Mouse (Mus musculus) hindbrain, embryonic 14.5 days (tissue): ENCODE data around the gene Fsd1. TPM values are rescaled to one million over a fixed set of nuclear protein-coding genes. Genes with fewer than 3 reads are reported as not detected.

ENCODE experiments used
- ATAC-seq: fragments of 200-750 bp; cut with Nextera tagmentation; 2 replicates; pipeline ENCODE4 v1.8.0; 2017; ENCODE audit warnings: moderate number of reproducible peaks, mild to moderate bottlenecking, moderate TSS enrichment, moderate library complexity; ENCODE audit not compliant: low FRiP score
- DNase-seq: peaks from one replicate; pipeline ENCODE4 v3.0.0-alpha.2; 2015; ENCODE audit warnings: low spot score
- H3K27ac ChIP-seq: fragments of 300-500 bp; sonication (generic); 2 replicates; pipeline ENCODE4 v1.5.1; 2014; ENCODE audit warnings: mild to moderate bottlenecking, moderate library complexity
- H3K27me3 ChIP-seq: fragments of 300-500 bp; sonication (generic); 2 replicates; pipeline ENCODE4 v1.6.1; 2014; ENCODE audit warnings: mild to moderate bottlenecking, low read length, mixed read lengths; ENCODE audit not compliant: control insufficient read depth, insufficient read depth
- H3K36me3 ChIP-seq: fragments of 300-500 bp; sonication (generic); replicated peaks from 2 replicates; pipeline ENCODE4 v1.6.1; 2014; ENCODE audit not compliant: control insufficient read depth, insufficient read depth
- H3K4me1 ChIP-seq: fragments of 300-500 bp; sonication (generic); replicated peaks from 2 replicates; pipeline ENCODE4 v1.6.1; 2014; ENCODE audit warnings: antibody characterized with exemption, low read length, mixed read lengths; ENCODE audit not compliant: control insufficient read depth, insufficient read depth
- H3K4me2 ChIP-seq: fragments of 300-500 bp; sonication (generic); replicated peaks from 2 replicates; pipeline ENCODE4 v1.6.1; 2014; ENCODE audit warnings: mild to moderate bottlenecking, moderate library complexity
- H3K4me3 ChIP-seq: fragments of 300-500 bp; sonication (generic); replicated peaks from 2 replicates; pipeline ENCODE4 v1.5.1; 2014; ENCODE audit warnings: mild to moderate bottlenecking, low read length
- H3K9ac ChIP-seq: fragments of 300-500 bp; sonication (generic); 2 replicates; pipeline ENCODE4 v1.6.1; 2014
- H3K9me3 ChIP-seq: fragments of 300-500 bp; sonication (generic); 2 replicates; pipeline ENCODE4 v1.6.1; 2016; ENCODE audit warnings: low read length; ENCODE audit not compliant: control insufficient read depth
- WGBS: fragments of 180-500 bp; shearing (Covaris S2); extraction: QIAGEN DNeasy Blood & Tissue Kit; methylation state at CpG from one replicate; pipeline ENCODE4 v1.1.7; 2014; 5-methylcytosine and 5-hydroxymethylcytosine counted together
- polyA plus RNA-seq: library from polyadenylated mRNA; unstranded; fragments of >200 nt; fragmentation: Nextera tagmentation; extraction: Ambion mirVana; gene quantifications from 2 replicates; pipeline ENCODE4 v1.2.1, GENCODE M21; 2014

Fsd1 gene
- polyA plus RNA-seq, 1 experiment from 2014 or later, result 167 TPM

DNA sequence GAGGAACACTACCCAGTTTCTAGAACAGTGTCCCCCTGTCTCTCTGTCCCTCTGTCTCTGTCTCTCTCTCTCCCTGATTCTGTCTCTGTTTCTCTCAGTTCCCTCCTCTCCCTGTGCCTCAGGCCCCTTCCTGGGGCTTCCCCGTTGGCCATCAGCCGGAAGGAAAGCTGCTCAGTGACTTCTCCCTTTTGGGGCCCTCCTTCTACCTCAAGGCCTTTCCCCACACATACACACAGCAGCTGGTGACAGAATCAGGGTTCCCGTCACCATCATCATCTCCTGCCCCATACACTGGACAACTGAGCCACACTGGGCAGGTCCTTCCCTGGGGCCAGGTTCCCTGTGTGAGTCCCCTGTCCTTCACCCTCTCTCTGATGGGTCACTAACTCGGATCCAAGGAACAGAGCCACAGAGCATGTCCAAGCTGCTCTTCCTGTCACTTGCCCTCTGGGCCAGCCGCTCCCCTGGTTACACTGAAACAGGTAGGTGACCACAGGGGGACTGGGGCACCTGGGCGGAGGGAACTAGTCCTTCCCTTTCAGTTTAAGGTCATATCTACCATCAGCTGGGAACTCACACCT lies 33.8 kb upstream of the Fsd1 start, which contains the start of gene Ebi3:
Gene Ebi3, plus strand, starts transcription at position 194 of the 581 bp plus-strand sequence.
- Histone ChIP-seq H3K9ac (no peak within 1 kb of the TSS), H3K27ac (no peak within 1 kb of the TSS), H3K4me3 (no peak within 1 kb of the TSS), H3K36me3 (no peaks in the 10 kb centered on the region), H3K4me1 (0 out of 2 replicates have a peak, but pooled peaks cover 15% of the 10 kb centered on the region), H3K4me2 (no peak within 1 kb of the TSS), H3K9me3 (no peaks in the 10 kb centered on the region), H3K27me3 (peaks cover 5% of the 10 kb centered on the region; the same call in 1 of the 2 replicates)
- DNase-seq (no peak), ATAC-seq (no peak)
- 79% methylated on average over 6 of the region's 6 CpGs for WGBS

DNA sequence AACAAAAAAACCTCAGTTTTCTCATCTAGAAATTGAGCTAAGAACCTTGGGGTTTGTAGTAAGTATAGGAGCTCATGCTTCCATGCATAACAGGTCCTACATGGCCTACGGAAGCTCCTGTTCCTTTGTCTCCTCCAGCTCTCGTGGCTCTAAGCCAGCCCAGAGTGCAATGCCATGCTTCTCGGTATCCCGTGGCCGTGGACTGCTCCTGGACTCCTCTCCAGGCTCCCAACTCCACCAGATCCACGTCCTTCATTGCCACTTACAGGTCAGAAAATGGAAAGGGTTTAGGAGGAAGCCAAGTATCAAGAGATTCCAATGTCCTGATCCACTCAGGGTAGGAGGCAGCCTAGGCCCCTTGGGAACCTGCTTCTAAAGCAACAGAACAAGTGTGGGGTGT lies 32.6 kb upstream of the Fsd1 start:
- H3K9ac ChIP-seq, result no peak overlapping the region
- H3K4me1 ChIP-seq, result peaks cover 22% of the 10 kb centered on the region; the same call in 1 of the 2 replicates
- ATAC-seq (no peak), DNase-seq (no peak)
- H3K27me3 ChIP-seq, result peaks cover 5% of the 10 kb centered on the region; the same call in 1 of the 2 replicates
- H3K36me3 ChIP-seq, result no peaks in the 10 kb centered on the region
- WGBS, result 85% methylated on average over 6 of the region's 6 CpGs
- H3K27ac ChIP-seq, result no peak overlapping the region
- no peak overlapping the region for H3K4me3 ChIP-seq
- no peak overlapping the region for H3K4me2 ChIP-seq
- H3K9me3 ChIP-seq, result no peaks in the 10 kb centered on the region

DNA sequence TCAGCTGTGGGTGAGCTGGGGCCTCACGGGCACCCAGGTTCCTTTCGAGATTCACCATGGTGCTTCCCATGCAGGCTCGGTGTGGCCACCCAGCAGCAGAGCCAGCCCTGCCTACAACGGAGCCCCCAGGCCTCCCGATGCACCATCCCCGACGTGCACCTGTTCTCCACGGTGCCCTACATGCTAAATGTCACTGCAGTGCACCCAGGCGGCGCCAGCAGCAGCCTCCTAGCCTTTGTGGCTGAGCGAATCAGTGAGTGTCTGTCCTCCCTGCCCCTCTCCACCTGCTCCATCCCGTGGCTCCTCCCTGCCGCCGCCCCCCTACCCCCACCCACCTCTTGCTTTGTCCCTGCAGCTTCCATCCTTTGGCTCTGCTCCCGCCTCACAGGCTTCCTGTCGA lies 32.1 kb upstream of the Fsd1 start:
- no peak overlapping the region for H3K4me2 ChIP-seq
- ATAC-seq (no peak), DNase-seq (no peak)
- H3K27me3 ChIP-seq, result peaks cover 5% of the 10 kb centered on the region; the same call in 1 of the 2 replicates
- H3K27ac ChIP-seq, result no peak overlapping the region
- H3K4me1 ChIP-seq, result peaks cover 22% of the 10 kb centered on the region; the same call in 1 of the 2 replicates
- no peaks in the 10 kb centered on the region for H3K36me3 ChIP-seq
- no peak overlapping the region for H3K9ac ChIP-seq
- H3K9me3 ChIP-seq, result no peaks in the 10 kb centered on the region
- WGBS, result 42% methylated on average over 16 of the region's 16 CpGs
- no peak overlapping the region for H3K4me3 ChIP-seq

DNA sequence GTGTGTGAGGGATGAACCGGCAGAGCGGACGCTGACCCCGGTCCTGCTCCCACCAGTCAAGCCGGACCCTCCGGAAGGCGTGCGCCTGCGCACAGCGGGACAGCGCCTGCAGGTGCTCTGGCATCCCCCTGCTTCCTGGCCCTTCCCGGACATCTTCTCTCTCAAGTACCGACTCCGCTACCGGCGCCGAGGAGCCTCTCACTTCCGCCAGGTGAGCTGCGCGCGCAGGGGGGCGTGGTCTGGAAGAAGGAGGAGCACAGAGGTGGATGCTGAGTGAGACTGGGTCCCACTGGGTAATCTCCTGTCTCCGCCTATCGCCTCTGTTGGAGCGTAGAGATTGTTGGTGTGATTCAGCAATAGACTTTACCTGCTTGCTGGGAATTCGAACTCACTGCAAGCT lies 30.2 kb upstream of the Fsd1 start:
- Histone ChIP-seq H3K9ac (peak overlapping the region; percentile 65), H3K4me2 (peak overlapping the region; percentile 71), H3K27me3 (peaks cover 5% of the 10 kb centered on the region; the same call in 1 of the 2 replicates), H3K36me3 (no peaks in the 10 kb centered on the region), H3K4me3 (peak overlapping the region; percentile 46), H3K4me1 (peaks cover 28% of the 10 kb centered on the region), H3K9me3 (no peaks in the 10 kb centered on the region), H3K27ac (peak overlapping the region; percentile 75)
- DNase-seq (peak; percentile 74), ATAC-seq (peak; percentile 38)
- WGBS, result 2% methylated on average over 26 of the region's 26 CpGs

- peak overlapping the region; percentile 46 for H3K4me3 ChIP-seq
- no peak for ATAC-seq
Measured at GRCm38 (mm10) chr17:55956591-55956990, 29.7 kb upstream of the Fsd1 start.

GRCm38 (mm10) chr17:55957168-55957567 lies 29.1 kb upstream of the Fsd1 start:
- H3K27me3 ChIP-seq, result peaks cover 5% of the 10 kb centered on the region; the same call in 1 of the 2 replicates
- peak; percentile 16; the same call in 1 of the 2 replicates for ATAC-seq
- peak overlapping the region; percentile 71 for H3K4me2 ChIP-seq
- H3K36me3 ChIP-seq, result peaks cover 2% of the 10 kb centered on the region; the same call in 1 of the 2 replicates
- H3K4me1 ChIP-seq, result peaks cover 28% of the 10 kb centered on the region
- no peak overlapping the region for H3K4me3 ChIP-seq
- H3K9ac ChIP-seq, result 0 out of 2 replicates have a peak overlapping the region, but pooled peaks have one; percentile 18
- WGBS, result 13% methylated on average over 9 of the region's 9 CpGs
- H3K27ac ChIP-seq, result no peak overlapping the region
- H3K9me3 ChIP-seq, result no peaks in the 10 kb centered on the region
- peak; percentile 83 for DNase-seq

More at GRCm38 (mm10) chr17:55956591-55956990, 29.7 kb upstream of the Fsd1 start:
- Histone ChIP-seq H3K27me3 (peaks cover 5% of the 10 kb centered on the region; the same call in 1 of the 2 replicates), H3K36me3 (no peaks in the 10 kb centered on the region; the same call in 1 of the 2 replicates), H3K9ac (peak overlapping the region; percentile 65), H3K4me2 (peak overlapping the region; percentile 71), H3K9me3 (no peaks in the 10 kb centered on the region), H3K4me1 (peaks cover 28% of the 10 kb centered on the region), H3K27ac (peak overlapping the region; percentile 75)
- DNase-seq, result no peak
- 37% methylated on average over 6 of the region's 6 CpGs for WGBS

GRCm38 (mm10) chr17:55957726-55958583 lies 28.4 kb upstream of the Fsd1 start:
- H3K27ac ChIP-seq, result peak overlapping the region; percentile 93
- no peak for DNase-seq

DNA sequence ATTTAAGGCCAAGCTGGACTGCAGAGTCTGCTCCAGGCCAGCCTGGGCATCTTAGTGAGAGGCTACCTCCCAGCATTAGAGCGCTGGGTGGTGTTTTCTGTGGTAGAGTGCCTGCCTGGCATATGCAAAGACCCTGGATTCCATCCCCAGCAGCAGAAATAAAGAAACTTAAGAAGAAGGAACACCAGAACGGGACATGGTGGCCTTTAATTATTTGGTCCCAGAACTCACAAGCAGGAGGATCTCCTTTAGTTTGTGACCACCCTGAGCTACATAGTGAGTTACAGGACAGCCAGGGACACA lies 27.8 kb upstream of the Fsd1 start:
- Histone ChIP-seq H3K4me1 (peaks cover 30% of the 10 kb centered on the region), H3K4me3 (peak overlapping the region; percentile 43), H3K9ac (peak overlapping the region; percentile 70), H3K36me3 (peaks cover 10% of the 10 kb centered on the region; the same call in 1 of the 2 replicates), H3K27ac (peak overlapping the region; percentile 93), H3K4me2 (peak overlapping the region; percentile 83), H3K9me3 (no peaks in the 10 kb centered on the region), H3K27me3 (peaks cover 5% of the 10 kb centered on the region; the same call in 1 of the 2 replicates)
- DNase-seq (no peak), ATAC-seq (no peak)
- 20% methylated on average over 2 of the region's 2 CpGs for WGBS

More at GRCm38 (mm10) chr17:55957726-55958583, 28.4 kb upstream of the Fsd1 start:
- ATAC-seq, result no peak
- Histone ChIP-seq H3K36me3 (peaks cover 7% of the 10 kb centered on the region; the same call in 1 of the 2 replicates), H3K27me3 (peaks cover 5% of the 10 kb centered on the region; the same call in 1 of the 2 replicates), H3K4me3 (peak overlapping the region; percentile 43), H3K4me2 (peak overlapping the region; percentile 83), H3K9ac (peak overlapping the region; percentile 70), H3K4me1 (peaks cover 28% of the 10 kb centered on the region), H3K9me3 (no peaks in the 10 kb centered on the region)
- 76% methylated on average over 13 of the region's 13 CpGs for WGBS
